Mouse (Mus musculus) heart, adult 10 weeks (tissue): ENCODE measurements around the gene Far2. TPM values are rescaled to one million over a fixed set of nuclear protein-coding genes. Genes with fewer than 3 reads are reported as not detected.

Experiments used
- polyA plus RNA-seq: library from polyadenylated mRNA; stranded (reverse); fragments of 350-450 nt; fragmentation: Illumina TruSeq; extraction: RNeasy Lipid Tissue Mini Kit (QIAGEN cat#74804); gene quantifications from one replicate; pipeline ENCODE4 v1.2.3, GENCODE M21; 2014; ENCODE audit warnings: low read depth, low replicate concordance

The Far2 gene
- not detected for polyA plus RNA-seq

GRCm38 (mm10) chr6:148046881-148047649, at the start of gene Far2:
Gene Far2, plus strand, starts transcription at chr6:148047259.

GRCm38 (mm10) chr6:148211897-148212680, 165.0 kb downstream of the Far2 start, which contains the start of gene Ergic2:
Gene Ergic2, minus strand, starts transcription at chr6:148212374.

Other genes with a start within 250 kb of the Far2 start
- gene Ergic2, start 165.1 kb downstream of the Far2 start, polyA plus RNA-seq, result 57.2 TPM